Mouse (Mus musculus) ES-Bruce4 (cell line): ENCODE data around the gene Gm20683.

Experiments
- CTCF ChIP-seq: IDR thresholded peaks from one replicate; pipeline ENCODE4 v1.8.1; 2011; ENCODE audit warnings: low read depth, low read length
- EP300 ChIP-seq: IDR thresholded peaks from 2 replicates; pipeline ENCODE4 v1.6.1; 2011; ENCODE audit warnings: low read depth, low read length; ENCODE audit not compliant: insufficient read depth
- POLR2A ChIP-seq: IDR thresholded peaks from one replicate; pipeline ENCODE4 v1.8.1; 2011; ENCODE audit warnings: low read length; ENCODE audit not compliant: insufficient read depth

GRCm38 (mm10) chr17:25877025-25877424 is 35.5 kb upstream of the Gm20683 start:
- TF ChIP-seq POLR2A (no peak), CTCF (no peak), EP300 (no peak)
